Mouse (Mus musculus) hindbrain, embryonic 13.5 days (tissue): ENCODE results near the gene Rab35. TPM values are rescaled to one million over a fixed set of nuclear protein-coding genes. Genes with fewer than 3 reads are reported as not detected.

Experiments used
- ATAC-seq: fragments of 200-750 bp; cut with Nextera tagmentation; 2 replicates; pipeline ENCODE4 v1.8.0; 2017; ENCODE audit warnings: moderate TSS enrichment; ENCODE audit not compliant: low FRiP score
- H3K27ac ChIP-seq: fragments of 300-500 bp; sonication (generic); 2 replicates; pipeline ENCODE4 v1.5.1; 2015; ENCODE audit warnings: inconsistent platforms, mild to moderate bottlenecking, moderate library complexity
- H3K27me3 ChIP-seq: fragments of 300-500 bp; sonication (generic); 2 replicates; pipeline ENCODE4 v1.6.1; 2015; ENCODE audit warnings: mild to moderate bottlenecking, inconsistent platforms
- H3K36me3 ChIP-seq: fragments of 300-500 bp; sonication (generic); 2 replicates; pipeline ENCODE4 v1.6.1; 2015; ENCODE audit warnings: mild to moderate bottlenecking, inconsistent platforms
- H3K4me1 ChIP-seq: fragments of 300-500 bp; sonication (generic); replicated peaks from 2 replicates; pipeline ENCODE4 v1.6.1; 2015; ENCODE audit warnings: inconsistent platforms
- H3K4me2 ChIP-seq: fragments of 300-500 bp; sonication (generic); 2 replicates; pipeline ENCODE4 v1.6.1; 2015; ENCODE audit warnings: inconsistent platforms, mild to moderate bottlenecking, moderate library complexity
- H3K4me3 ChIP-seq: fragments of 300-500 bp; sonication (generic); 2 replicates; pipeline ENCODE4 v1.5.1; 2015; ENCODE audit warnings: mild to moderate bottlenecking, inconsistent platforms
- H3K9ac ChIP-seq: fragments of 300-500 bp; sonication (generic); 2 replicates; pipeline ENCODE4 v1.6.1; 2015; ENCODE audit warnings: mild to moderate bottlenecking, inconsistent platforms
- H3K9me3 ChIP-seq: fragments of 300-500 bp; sonication (generic); 2 replicates; pipeline ENCODE4 v1.6.1; 2016; ENCODE audit warnings: inconsistent platforms
- WGBS: fragments of 180-500 bp; shearing (Covaris S2); methylation state at CpG from one replicate; pipeline ENCODE4 v1.1.7; 2015; 5-methylcytosine and 5-hydroxymethylcytosine counted together
- polyA plus RNA-seq: library from polyadenylated mRNA; unstranded; fragments of >200 nt; fragmentation: Nextera tagmentation; extraction: Ambion mirVana; gene quantifications from 2 replicates; pipeline ENCODE4 v1.2.1, GENCODE M21; 2015

Gene Rab35
- polyA plus RNA-seq, 1 experiment from 2014 or later: 17.8 TPM

GRCm38 (mm10) chr5:115650885-115651284 is 19.2 kb downstream of the Rab35 start:
- peaks cover 33% of the 10 kb centered on the region for H3K4me1 ChIP-seq
- ATAC-seq: no peak
- no peaks in the 10 kb centered on the region for H3K9me3 ChIP-seq
- H3K9ac ChIP-seq: 0 out of 2 replicates have a peak overlapping the region, but pooled peaks have one; percentile 74
- H3K36me3 ChIP-seq: peaks cover 63% of the 10 kb centered on the region
- WGBS: 91% methylated on average over 10 of the region's 10 CpGs
- H3K4me2 ChIP-seq: no peak overlapping the region
- no peak overlapping the region for H3K4me3 ChIP-seq
- H3K27ac ChIP-seq: no peak overlapping the region
- no peaks in the 10 kb centered on the region for H3K27me3 ChIP-seq

DNA sequence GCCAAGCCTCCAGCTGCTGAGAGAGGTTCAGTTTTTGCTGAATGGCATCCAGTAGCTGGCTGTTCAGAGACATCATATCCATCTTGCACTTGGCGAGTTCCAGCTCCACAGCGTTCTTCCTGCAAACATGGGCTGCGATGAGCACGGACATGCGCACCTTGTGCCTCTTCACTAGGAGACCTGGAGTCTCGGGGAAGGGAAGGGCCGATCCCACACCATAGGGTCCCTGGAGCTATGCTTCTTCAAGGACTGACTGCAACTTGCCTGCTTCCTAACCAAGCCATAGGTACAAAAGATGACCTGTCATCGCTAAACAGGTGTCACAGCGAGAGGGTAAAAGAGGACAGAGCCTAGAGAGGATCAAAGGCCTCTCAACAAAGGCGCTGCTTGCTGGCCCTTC is 20.1 kb downstream of the Rab35 start:
- Histone ChIP-seq H3K9ac (peak overlapping the region; percentile 74), H3K27ac (0 out of 2 replicates have a peak overlapping the region, but pooled peaks have one; percentile 87), H3K4me2 (peak overlapping the region; percentile 68), H3K36me3 (peaks cover 56% of the 10 kb centered on the region), H3K4me3 (peak overlapping the region; percentile 42; the same call in 1 of the 2 replicates), H3K27me3 (no peaks in the 10 kb centered on the region), H3K9me3 (no peaks in the 10 kb centered on the region), H3K4me1 (peaks cover 33% of the 10 kb centered on the region)
- no peak for ATAC-seq
- WGBS: 94% methylated on average over 10 of the region's 10 CpGs

GRCm38 (mm10) chr5:115652681-115653575 is 21.2 kb downstream of the Rab35 start:
- Histone ChIP-seq H3K9ac (peak overlapping the region; percentile 74), H3K4me3 (peak overlapping the region; percentile 42), H3K36me3 (peaks cover 53% of the 10 kb centered on the region), H3K4me1 (peaks cover 33% of the 10 kb centered on the region), H3K27me3 (no peaks in the 10 kb centered on the region), H3K9me3 (no peaks in the 10 kb centered on the region), H3K4me2 (peak overlapping the region; percentile 68), H3K27ac (peak overlapping the region; percentile 87)
- ATAC-seq: peak; percentile 99
- WGBS: 5% methylated on average over 35 of the region's 35 CpGs

- no peak for ATAC-seq
- Histone ChIP-seq H3K27ac (0 out of 2 replicates have a peak overlapping the region, but pooled peaks have one; percentile 19), H3K27me3 (no peaks in the 10 kb centered on the region), H3K4me2 (no peak overlapping the region), H3K4me1 (peaks cover 30% of the 10 kb centered on the region), H3K36me3 (peaks cover 50% of the 10 kb centered on the region), H3K4me3 (no peak overlapping the region), H3K9ac (no peak overlapping the region), H3K9me3 (no peaks in the 10 kb centered on the region)
- 89% methylated on average over 12 of the region's 12 CpGs for WGBS
Measured at GRCm38 (mm10) chr5:115653776-115654175, 22.1 kb downstream of the Rab35 start.

GRCm38 (mm10) chr5:115656677-115657076 is 25.0 kb downstream of the Rab35 start:
- H3K9me3 ChIP-seq: no peaks in the 10 kb centered on the region
- 83% methylated on average over 6 of the region's 6 CpGs for WGBS
- no peak overlapping the region for H3K27ac ChIP-seq
- H3K4me3 ChIP-seq: no peak overlapping the region
- no peaks in the 10 kb centered on the region for H3K27me3 ChIP-seq
- peaks cover 11% of the 10 kb centered on the region for H3K4me1 ChIP-seq
- ATAC-seq: no peak
- no peak overlapping the region for H3K4me2 ChIP-seq
- peaks cover 44% of the 10 kb centered on the region for H3K36me3 ChIP-seq
- H3K9ac ChIP-seq: no peak overlapping the region

DNA sequence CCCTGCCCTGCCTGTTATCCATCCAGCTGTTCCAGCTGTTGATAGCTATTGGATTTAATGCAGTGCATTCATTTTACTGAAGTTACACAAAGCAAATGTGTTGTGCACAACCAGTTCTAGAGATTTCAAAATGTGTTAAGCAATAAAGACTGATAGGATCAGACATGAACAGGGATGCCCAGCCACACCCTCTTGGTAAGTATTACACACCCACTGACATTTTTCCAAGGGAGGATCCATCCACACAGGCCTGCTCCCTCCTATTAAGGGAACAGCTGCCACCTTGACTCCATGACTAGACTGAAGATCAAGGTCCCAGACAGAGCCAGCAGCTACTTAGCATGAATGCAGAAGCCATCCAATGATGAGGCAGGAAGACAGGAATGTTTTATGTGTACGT is 25.5 kb downstream of the Rab35 start:
- H3K4me2 ChIP-seq: no peak overlapping the region
- H3K9me3 ChIP-seq: no peaks in the 10 kb centered on the region
- H3K36me3 ChIP-seq: peaks cover 47% of the 10 kb centered on the region
- H3K27ac ChIP-seq: no peak overlapping the region
- no peaks in the 10 kb centered on the region for H3K27me3 ChIP-seq
- H3K4me1 ChIP-seq: peaks cover 5% of the 10 kb centered on the region
- H3K9ac ChIP-seq: no peak overlapping the region
- no peak for ATAC-seq
- H3K4me3 ChIP-seq: no peak overlapping the region
- 76% methylated on average over 1 of the region's 1 CpGs for WGBS

- Histone ChIP-seq H3K36me3 (peaks cover 56% of the 10 kb centered on the region), H3K27me3 (no peaks in the 10 kb centered on the region), H3K9ac (no peak overlapping the region), H3K4me1 (no peaks in the 10 kb centered on the region), H3K27ac (no peak overlapping the region), H3K4me2 (no peak overlapping the region), H3K4me3 (no peak overlapping the region), H3K9me3 (no peaks in the 10 kb centered on the region)
- ATAC-seq: no peak
- 87% methylated on average over 6 of the region's 6 CpGs for WGBS
Measured at GRCm38 (mm10) chr5:115658352-115658751, 26.6 kb downstream of the Rab35 start.

- H3K36me3 ChIP-seq: peaks cover 52% of the 10 kb centered on the region
- H3K4me3 ChIP-seq: no peak overlapping the region
- no peak overlapping the region for H3K4me2 ChIP-seq
- no peak overlapping the region for H3K9ac ChIP-seq
- 83% methylated on average over 22 of the region's 22 CpGs for WGBS
- H3K27me3 ChIP-seq: no peaks in the 10 kb centered on the region
- no peak overlapping the region for H3K27ac ChIP-seq
- H3K9me3 ChIP-seq: no peaks in the 10 kb centered on the region
- H3K4me1 ChIP-seq: 0 out of 2 replicates have a peak, but pooled peaks cover 8% of the 10 kb centered on the region
- no peak for ATAC-seq
Measured at GRCm38 (mm10) chr5:115662658-115663057, 30.9 kb downstream of the Rab35 start.

DNA sequence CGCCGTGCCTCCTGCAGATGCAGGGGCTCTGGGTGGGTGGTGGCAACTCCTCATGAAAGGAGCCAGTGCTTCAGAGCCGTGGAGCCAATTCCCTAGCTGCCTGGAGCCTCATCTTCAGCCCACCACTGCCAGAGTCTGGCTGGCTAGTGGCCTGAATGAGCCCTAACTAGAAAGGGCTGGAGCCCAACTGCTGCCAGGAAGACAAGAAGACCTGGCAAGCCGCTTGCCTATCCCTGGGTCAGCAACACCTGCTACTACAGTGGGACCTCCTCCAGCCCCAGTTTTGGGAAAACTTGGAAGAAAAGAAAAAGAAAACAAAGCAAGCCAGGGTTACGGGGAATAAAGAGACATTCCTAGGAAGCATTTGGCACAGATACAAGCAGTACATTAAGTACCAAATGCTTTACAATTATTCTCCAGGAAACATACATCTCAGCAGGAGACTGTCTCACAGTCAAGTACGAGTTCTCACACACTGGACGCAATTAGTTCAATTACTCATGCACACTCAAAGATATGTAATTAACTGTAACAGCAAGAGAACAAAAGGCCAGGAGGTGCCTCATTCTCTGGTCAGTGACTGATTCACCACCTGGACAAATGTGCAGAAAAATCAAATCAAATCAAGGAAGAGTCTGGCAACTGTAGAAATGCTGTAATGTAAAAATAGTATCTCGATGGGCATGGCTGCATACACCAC is 34.8 kb downstream of the Rab35 start:
- Histone ChIP-seq H3K36me3 (peaks cover 44% of the 10 kb centered on the region), H3K4me3 (no peak overlapping the region), H3K27ac (peak overlapping the region; percentile 40), H3K27me3 (no peaks in the 10 kb centered on the region), H3K4me1 (0 out of 2 replicates have a peak, but pooled peaks cover 8% of the 10 kb centered on the region), H3K9me3 (no peaks in the 10 kb centered on the region), H3K9ac (no peak overlapping the region), H3K4me2 (no peak overlapping the region)
- ATAC-seq: no peak
- WGBS: 63% methylated on average over 8 of the region's 8 CpGs

DNA sequence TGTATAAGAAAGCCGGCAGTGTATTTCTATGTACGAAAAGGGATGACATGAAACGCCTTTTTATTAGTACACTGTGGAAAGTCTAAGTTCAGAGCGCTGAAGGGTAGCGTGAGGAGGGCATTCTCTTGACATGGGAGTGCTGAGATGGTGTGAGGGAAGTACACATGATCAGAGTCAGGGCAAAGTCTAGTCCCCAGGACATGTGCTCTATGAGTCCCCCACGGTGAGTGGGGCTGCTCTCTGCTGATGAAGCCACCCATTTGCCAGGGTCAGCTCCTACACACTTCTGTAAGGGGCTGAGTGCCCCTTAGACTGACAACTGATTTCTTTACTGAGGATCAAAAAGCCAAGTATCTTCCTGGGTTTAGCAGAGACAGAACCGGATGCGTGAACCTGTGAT is 35.5 kb downstream of the Rab35 start:
- no peak for ATAC-seq
- 84% methylated on average over 8 of the region's 8 CpGs for WGBS
- H3K27ac ChIP-seq: peak overlapping the region; percentile 40; the same call in 1 of the 2 replicates

GRCm38 (mm10) chr5:115667894-115668293 is 36.2 kb downstream of the Rab35 start:
- Histone ChIP-seq H3K36me3 (peaks cover 38% of the 10 kb centered on the region), H3K4me2 (no peak overlapping the region), H3K9me3 (no peaks in the 10 kb centered on the region), H3K27me3 (no peaks in the 10 kb centered on the region), H3K27ac (no peak overlapping the region), H3K4me1 (0 out of 2 replicates have a peak, but pooled peaks cover 8% of the 10 kb centered on the region), H3K4me3 (no peak overlapping the region), H3K9ac (no peak overlapping the region)
- 17% methylated on average over 6 of the region's 7 CpGs for WGBS
- ATAC-seq: no peak

More for the DNA sequence above, 35.5 kb downstream of the Rab35 start:
- H3K4me1 ChIP-seq: 0 out of 2 replicates have a peak, but pooled peaks cover 8% of the 10 kb centered on the region
- H3K9ac ChIP-seq: no peak overlapping the region
- H3K27me3 ChIP-seq: no peaks in the 10 kb centered on the region
- H3K4me3 ChIP-seq: no peak overlapping the region
- no peak overlapping the region for H3K4me2 ChIP-seq
- H3K36me3 ChIP-seq: peaks cover 41% of the 10 kb centered on the region
- no peaks in the 10 kb centered on the region for H3K9me3 ChIP-seq

GRCm38 (mm10) chr5:115668986-115669385 is 37.3 kb downstream of the Rab35 start:
- Histone ChIP-seq H3K4me3 (no peak overlapping the region), H3K36me3 (peaks cover 32% of the 10 kb centered on the region)

More at GRCm38 (mm10) chr5:115668986-115669385, 37.3 kb downstream of the Rab35 start:
- WGBS: 87% methylated on average over 12 of the region's 12 CpGs
- no peak for ATAC-seq
- no peak overlapping the region for H3K27ac ChIP-seq
- H3K27me3 ChIP-seq: no peaks in the 10 kb centered on the region
- no peak overlapping the region for H3K9ac ChIP-seq
- 0 out of 2 replicates have a peak, but pooled peaks cover 8% of the 10 kb centered on the region for H3K4me1 ChIP-seq
- H3K4me2 ChIP-seq: no peak overlapping the region
- H3K9me3 ChIP-seq: no peaks in the 10 kb centered on the region
